Mouse (Mus musculus) layer of hippocampus, postnatal 14 days (tissue): Measurements from ENCODE around the gene Aldh3b2. TPM values are rescaled to one million over a fixed set of nuclear protein-coding genes. Genes with fewer than 3 reads are reported as not detected.
A peak's percentile ranks its signal among the peaks of the same experiment; 100 is the strongest.
"Not testable (repeated sequence)": the region's sequence is repeated elsewhere in the genome, so short reads cannot be mapped to it uniquely, and the experiment has no call there.

ENCODE experiments used
- DNase-seq, 2 experiments: peaks; one replicate each; pipeline ENCODE4 v3.0.0; 2021 to 2022; ENCODE audit warnings: low spot score in 2 of 2, mixed read lengths in 1 of 2
- total RNA-seq, 2 experiments: library from RNA; stranded (reverse); gene quantifications; 2 replicates each; pipeline ENCODE4 v1.2.3; 2021

The Aldh3b2 gene
- total RNA-seq, 2 experiments from 2014 or later, result 0.98 to 1.9 TPM

DNA sequence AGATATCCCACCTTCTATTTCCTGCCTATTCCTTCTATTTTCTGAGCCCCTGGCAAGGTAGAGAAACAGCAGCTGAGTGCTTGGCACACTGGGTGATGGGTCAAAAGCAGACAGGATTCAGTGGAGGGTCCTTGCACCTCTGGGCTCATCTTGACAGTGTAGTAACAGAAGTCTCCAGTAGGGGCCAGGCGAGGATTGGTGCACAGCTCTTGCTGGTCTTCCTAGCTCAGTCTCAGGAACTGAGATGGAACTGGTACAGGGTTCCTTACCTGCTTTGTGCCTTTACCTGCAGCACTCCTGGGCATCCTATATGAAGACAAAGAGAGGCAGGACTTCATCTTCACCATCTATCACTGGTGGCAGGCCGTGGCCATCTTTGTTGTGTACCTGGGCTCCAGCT is 25.4 kb upstream of the Aldh3b2 start:
- DNase-seq, result peak; percentile 67 to 79

DNA sequence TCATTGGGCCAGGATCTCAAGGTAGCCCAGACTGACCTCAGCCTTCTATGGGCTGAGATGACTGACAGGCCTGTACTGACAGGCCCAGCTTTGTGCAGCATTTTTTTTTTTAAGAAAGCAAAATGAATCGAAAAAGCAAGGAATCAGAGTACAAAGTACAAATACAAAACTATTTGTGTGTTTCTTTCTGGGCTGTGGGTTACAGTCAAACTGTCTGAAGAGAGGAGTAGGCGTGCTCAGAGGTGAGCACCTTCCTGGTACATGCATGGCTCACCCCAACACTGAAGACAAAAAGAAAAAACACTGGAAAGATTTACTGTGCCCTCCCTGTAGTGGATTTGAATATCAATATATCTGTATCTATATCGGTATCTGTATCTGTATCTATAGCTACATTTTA is 24.3 kb upstream of the Aldh3b2 start:
- DNase-seq, result no peak

DNA sequence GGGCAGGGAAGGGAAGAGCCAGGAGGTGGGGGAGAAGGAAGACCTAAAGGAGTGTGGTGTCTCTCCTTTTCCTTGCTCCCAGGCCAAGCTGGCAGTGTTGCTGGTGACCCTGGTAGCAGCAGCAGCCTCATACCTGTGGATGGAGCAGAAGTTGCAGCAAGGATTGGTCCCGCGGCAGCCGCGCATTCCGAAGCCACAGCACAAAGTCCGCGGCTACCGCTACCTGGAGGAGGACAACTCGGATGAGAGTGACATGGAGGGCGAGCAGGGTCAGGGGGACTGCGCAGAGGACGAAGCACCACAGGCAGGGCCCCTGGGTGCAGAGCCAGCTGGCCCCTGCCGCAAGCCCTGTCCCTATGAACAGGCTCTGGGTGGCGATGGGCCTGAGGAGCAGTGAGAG is 23.6 kb upstream of the Aldh3b2 start:
- DNase-seq, result no peak

DNA sequence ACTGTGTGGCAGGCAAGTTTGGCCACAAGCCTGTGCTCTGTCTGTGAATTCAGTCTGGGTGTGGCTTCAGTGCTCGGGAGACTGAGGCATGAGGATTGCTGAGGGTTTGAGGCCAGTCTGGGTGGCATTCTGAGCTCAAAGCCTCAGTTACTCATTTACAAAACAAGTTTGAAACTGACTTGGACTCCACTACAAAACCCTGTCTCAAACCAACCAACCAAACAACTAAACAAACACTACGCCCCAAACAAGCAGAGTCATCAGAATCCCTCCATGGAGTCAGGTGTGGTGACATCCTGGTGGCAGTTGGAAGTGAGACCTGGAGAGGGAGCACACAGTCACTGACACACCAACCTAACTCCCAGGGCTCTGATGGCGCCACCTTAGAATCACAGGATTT is 21.8 kb upstream of the Aldh3b2 start:
- no peak for DNase-seq

DNA sequence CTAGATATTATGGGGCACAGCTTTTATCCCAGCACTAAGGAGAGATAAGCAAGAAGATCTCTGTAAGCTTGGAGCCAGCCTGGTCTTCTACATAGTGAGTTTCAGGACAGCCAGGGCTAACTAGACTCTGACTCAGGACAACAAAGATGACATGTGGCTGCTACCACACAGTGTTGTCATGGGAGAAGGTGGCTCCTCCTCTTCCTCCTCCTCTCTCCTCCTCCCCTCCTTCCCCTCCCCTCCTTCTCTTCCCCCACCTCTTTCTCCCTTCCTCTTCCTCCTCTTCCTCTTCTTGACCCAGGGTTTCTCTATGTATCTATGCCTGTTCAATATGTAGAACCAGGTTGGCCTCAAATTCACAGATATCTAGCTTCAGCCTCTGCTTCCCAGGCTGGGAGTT is 20.7 kb upstream of the Aldh3b2 start:
- DNase-seq, result no peak

DNA sequence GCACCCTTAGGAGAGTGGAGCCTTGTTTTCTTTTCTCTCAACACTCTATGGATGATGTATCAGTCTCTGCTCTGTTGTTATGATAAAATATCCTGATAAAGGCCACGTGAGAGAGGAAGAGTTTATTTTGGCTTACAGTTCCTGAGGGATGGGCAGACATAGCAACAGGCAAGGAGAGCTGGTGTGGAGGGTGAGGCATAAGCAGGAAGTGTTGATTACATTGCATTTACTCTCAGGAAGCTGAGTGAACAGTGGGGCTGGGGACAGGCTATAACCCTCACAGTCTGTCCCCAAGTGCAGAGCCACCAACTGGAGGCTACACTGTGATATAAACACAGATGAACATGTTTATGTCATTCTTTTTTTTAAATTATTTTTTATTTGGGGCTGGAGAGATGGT is 20.0 kb upstream of the Aldh3b2 start:
- no peak for DNase-seq

DNA sequence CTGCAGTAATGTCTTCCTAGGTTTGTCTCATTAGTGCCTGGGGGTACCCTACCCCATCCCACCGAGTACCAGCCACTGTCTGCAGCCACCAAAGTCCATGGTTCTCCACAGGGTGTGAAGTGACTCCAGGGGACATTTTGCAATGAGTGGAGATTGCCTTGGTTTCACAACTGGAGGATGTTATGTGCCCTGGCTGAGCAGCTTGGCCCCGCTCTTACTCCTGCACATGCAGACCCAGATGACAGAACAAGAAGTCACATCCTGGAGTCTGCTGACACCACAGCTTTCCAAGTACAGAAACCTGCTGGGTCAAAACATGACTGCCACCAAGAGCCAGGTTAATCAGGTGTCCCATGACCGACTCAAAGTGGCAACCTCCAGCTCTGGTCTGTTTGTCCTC is 17.1 kb upstream of the Aldh3b2 start:
- DNase-seq, result no peak

DNA sequence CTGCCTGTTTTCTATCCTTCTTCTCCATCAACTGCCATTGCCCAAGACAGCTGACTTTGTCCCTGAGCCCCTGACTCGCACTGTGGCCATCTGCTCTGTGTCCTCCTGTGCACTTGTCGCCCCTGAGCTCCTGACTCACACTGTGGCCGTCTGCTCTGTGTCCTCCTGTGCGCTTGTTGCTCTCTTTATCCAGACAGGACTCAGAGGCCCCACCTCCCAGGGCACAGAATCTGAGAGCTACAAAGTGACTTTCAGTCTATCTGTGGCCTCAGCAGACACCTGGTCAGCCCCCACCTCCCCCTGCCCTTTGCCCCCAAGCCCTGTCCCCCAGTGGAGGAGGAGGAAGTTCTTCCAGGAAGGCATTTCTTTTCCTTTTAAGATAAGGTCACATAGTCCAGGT is 16.3 kb upstream of the Aldh3b2 start:
- no peak for DNase-seq

DNA sequence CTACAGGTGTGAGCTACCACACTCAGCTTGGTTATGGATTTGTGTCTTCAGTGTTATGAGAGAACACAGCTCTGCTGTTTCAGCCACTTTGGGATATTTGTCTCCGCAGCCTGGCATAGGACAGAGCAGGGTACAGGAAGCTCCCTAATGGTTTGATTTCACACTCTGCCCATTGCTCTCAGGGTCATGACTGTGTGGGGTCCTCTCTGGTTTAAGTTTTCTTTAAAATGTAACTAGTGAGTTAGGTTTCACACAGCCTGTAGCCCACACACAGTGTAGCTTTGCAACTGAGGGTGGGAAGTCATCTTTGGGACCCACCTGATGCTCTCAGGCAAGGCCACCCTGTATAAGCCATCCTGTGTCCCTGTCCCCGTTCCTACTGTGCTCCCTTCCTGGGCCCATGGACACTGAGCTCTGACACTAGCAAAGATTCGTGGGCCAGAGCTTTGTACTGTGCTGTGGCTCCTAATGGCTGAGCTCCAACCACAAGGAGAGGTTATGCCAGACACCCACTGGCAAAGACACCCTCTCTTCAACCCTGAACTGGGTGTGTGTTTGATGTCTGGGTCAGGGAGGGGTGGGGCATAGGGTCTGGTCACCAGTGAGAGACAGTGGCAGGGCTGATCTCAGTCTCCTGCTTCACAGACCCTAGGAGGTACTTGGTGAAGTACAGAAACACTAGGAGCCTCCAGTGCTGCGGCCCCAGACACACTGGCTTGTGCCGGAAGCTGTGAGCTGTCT is 14.7 kb upstream of the Aldh3b2 start:
- not testable (repeated sequence) for DNase-seq

DNA sequence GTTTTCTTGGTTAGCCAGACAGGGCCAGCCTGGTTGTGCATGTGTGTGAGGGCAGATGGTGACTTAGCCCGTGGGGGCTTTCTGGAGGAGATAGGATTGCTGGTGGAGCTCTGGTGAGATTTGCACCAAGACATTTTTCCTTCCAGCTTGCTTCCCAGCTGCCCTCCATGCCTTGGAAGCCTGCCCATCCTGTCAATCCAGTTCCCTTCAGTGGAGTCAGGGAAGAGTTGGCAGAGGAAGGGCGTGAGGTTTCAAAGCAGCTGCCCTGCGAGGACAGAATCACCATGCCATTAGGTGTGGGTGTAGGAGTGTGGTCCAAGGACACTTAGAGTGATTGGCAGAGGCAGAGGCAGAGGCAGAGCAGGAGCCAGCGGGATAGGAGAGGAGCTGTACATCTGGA is 13.7 kb upstream of the Aldh3b2 start, which contains the start of gene Aldh3b3:
Aldh3b3 (plus strand) TSS at position 176 of the 400 bp plus-strand sequence.
- peak in 1 of 2 experiments; percentile 12 for DNase-seq

DNA sequence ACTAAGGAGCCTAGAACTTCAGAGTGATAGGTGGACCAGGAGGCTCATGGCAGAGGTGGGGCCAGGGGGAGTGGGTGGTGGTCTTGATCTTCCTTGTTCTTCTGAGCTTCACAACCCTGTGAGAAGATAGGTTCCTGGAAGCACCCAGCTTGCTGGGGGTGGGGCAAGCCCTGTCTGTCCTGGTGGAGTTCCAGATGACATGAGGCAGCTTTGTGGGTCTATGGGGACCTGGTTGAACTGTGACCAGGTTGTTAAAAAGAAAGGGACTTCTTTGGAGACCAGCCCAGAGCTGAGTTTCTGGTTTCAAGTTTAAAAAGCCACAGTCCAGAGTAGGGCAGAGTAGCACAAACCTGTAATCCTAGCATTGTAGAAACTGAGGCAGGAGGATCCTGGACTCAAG is 13.1 kb upstream of the Aldh3b2 start:
- DNase-seq, result no peak

DNA sequence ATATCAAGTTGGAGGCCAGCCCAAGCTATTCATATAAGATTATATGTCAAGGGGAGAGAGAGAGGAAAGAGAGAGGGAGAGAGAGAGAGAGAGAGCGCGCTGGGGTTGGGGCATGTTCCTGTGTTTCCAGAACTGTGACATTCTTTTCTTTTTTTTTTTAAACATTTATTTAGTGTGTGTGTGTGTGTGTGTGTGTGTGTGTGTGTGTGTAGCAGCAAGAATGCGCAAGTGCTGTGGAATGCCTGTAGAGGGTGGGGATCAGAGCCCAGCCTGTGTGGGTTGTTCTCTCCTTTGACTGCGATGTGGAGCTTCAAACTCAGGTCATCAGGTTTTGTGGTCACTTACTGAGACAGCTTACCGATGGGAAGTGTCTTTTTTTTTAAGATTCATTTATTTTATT is 11.9 kb upstream of the Aldh3b2 start:
- DNase-seq, result no peak

DNA sequence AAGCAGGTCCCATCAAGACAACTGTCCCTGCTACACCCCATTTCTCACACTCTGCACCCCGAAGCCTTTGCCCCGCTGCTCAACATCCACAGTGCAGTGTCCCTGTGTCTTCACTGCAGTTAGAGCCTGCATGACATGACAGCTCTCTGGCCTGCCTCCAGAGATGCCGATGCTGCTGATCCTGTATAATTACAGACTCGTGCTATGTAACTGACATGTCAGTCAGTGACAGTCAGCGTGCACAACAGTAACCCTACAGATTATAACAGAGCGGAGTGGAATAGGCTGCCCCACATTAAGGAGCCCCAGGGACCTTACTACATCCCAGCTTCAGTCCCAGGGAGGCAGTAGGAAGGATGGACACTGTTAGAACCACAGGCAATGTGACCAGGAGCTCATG is 10.3 kb upstream of the Aldh3b2 start:
- not testable (repeated sequence) for DNase-seq

DNA sequence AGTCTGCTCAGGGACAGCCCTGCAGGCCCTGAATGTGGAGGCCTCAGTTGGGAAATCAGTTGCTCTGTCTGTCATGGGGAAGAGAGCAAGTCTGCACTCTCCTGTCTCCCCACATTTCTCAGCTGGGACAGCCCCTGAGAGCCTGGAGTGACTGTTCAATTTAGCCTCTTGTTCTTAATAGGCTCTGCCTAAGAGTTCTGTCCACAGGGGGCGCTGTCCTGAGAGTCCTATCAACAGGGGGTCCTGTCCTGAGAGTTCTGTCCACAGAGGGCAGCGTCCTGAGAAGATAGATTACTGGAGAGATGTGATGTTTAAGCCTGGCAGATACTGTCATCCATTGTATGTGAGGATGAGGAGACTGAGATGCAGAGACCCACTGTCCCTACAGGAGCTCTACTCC is 9.7 kb upstream of the Aldh3b2 start:
- DNase-seq, result no peak

DNA sequence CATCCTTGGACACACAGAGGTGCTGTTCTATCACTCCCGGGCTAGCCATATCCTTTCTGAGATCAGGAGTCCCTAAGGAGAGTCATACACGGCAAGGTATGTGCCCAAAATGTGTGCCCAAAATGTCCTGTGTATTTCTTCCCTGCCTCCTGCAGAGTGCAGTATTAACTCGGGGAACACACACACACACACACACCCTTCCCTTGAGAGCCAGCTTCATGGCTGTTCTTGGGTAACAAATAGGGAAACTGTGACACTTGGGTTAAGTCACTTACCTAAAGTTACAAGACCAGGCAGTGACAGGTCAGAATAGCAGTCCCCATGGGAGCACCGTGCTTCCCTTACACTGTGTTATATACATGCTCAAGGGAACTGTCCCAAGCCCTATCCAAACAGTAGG is 8.1 kb upstream of the Aldh3b2 start:
- DNase-seq, result no peak

DNA sequence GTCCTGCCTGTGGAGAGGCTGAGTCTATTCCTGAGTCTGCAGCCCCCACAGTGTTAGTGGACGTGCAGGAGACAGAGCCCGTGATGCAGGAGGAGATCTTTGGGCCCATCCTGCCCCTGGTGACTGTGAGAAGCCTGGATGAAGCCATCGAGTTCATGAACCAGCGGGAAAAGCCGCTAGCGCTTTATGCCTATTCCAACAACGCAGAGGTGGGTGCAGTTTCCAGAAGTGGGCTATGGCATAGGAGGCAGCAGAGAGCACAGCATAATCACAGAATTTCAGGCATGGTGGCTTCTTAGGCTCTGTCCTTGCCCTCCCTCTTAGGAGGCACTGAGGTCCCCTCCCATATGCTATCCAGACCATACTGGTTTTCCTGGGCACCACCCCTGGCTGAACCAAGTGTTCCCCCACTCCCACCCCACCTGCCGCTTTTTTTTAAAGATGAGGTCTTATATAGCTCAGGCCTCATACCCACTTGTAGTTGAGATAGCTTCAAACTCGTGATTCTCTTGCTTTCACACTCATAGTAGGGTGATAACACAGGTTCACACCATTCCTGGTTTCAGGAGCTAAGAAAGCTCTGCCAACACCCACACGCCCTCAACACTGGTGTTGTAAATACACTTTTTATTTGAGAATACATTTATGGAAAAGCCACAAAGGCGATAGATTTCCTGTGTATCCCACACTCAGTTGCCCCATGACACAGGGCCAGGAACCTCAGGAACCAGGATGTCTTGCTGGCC is 5.6 kb upstream of the Aldh3b2 start:
- no peak for DNase-seq

DNA sequence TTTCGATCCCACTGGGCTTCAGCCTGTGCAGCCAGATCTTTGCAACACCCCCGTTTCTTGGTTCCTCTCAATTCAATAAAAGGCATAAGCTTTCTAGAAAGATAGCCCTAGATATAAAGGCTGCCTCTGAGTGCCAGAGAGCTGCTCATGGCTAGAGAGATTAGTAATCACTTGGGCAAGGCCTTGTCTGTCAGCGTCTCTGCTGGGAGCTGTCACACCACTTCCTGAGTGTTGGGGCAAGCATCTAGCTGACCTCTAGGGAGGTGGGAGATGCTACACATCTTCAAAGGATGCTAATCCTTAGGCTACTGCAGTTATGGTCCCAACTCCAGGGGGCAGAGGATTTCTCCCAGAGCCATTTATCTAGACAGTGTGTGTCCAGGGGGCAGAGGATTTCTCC is 4.9 kb upstream of the Aldh3b2 start:
- no peak for DNase-seq

DNA sequence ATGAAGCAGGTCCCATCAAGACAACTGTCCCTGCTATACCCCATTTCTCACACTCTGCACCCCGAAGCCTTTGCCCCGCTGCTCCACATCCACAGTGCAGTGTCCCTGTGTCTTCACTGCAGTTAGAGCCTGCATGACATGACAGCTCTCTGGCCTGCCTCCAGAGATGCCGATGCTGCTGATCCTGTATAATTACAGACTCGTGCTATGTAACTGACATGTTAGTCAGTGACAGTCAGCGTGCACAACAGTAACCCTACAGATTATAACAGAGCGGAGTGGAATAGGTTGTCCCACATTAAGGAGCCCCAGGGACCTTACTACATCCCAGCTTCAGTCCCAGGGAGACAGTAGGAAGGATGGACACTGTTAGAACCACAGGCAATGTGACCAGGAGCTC is 2.5 kb downstream of the Aldh3b2 start:
- DNase-seq, result not testable (repeated sequence)

DNA sequence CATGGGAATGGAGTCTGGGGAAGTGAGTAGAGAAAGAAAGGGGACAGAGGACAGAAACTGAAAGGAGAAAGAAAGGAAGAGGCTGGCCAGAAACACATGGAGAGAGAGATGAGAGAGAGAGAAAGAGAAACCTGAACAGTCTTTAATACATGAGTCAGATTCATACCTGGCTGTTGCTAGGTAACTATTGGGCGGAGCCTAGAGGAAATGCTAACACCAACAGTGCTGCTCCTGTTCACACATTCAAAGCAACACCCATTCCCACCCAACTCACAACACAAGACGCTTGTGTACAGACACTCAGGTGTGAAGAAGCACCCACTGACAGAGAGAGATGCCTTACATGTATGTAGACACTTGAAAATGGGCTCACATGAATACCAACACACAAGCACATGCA is 3.7 kb downstream of the Aldh3b2 start:
- no peak for DNase-seq

DNA sequence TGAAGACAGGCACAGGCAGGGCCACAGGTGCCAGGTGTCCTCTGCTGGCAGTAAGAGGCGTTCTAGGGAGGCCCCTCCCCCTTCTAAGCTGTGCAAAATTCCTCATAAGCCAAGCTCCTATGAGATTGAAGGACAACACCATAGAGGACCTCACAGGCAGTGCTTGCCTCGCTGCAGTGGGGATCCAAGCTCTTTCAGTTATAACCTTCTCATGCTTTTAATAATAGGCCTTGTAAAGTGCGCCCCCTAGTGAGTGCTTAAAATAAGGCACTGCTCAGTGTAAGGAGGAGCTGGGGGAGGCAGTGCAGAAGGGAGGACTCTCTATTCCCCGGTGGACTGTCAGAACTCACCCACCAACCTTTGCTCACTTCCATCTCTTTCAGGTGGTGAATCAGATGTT is 8.2 kb downstream of the Aldh3b2 start:
- DNase-seq, result peak; percentile 77 to 88

DNA sequence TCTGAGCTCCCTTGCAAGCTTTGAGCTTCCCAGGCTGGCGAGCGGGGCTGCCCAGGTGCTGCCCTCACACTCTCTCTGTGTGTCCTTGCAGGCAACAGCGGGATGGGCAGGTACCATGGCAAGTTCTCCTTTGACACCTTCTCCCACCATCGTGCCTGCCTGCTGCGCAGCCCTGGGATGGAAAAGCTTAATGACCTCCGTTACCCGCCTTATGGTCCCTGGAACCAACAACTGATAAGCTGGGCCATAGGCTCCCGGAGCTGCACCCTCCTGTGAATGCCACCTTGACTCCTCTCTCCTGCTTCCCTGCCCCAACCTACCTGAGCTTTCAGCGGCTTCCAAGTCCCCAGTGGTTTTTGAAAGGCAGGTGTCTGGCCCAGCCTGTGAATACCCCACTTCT is 8.8 kb downstream of the Aldh3b2 start:
- DNase-seq, result no peak

DNA sequence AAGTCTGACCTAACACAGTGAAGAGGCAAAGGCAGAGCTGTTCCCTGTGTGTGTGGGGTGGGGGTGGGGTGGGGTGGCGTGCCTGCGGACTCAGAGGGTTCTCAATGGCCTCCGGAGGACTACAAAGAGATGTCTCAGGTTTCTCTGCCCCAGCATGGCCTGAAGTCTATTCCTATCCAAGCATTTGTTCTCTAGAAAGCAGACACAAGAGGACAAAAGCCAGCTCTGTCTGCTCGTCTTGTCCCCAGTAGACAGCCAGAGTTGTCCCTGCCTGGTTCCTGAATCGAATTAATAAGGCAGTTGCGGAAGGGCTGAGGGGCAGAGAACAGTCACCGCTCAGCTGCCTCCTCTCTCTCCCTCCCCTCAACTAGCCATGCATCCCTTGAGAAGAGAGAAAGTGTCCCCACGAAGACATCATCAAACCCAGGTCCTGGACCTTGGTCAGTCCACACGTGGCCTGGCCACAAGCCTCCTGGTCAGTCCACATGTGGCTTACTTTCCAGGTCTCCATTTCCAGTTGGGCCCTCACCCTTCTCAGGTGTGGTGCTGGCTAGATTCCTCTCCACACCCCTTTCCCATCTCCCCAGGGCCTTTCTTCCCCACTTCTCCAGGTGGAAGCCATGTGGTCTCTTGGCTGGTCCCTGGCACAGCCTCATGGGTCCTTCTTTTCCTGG is 11.5 kb downstream of the Aldh3b2 start:
- DNase-seq, result no peak
